Mouse (Mus musculus) brain, adult 2 months (tissue): ENCODE measurements at regions not wholly inside any gene's neighbourhood (a gene's known extent, or its start where the extent isn't known, plus 50 kb on each side); places are given as distances from the start of the nearest gene placed in this dataset.

Experiments used
- DNase-seq: peaks from one replicate; pipeline ENCODE4 v3.0.0; 2011; ENCODE audit warnings: low read depth, low spot score

GRCm38 (mm10) chr17:77200256-77200655 lies 999.8 kb upstream of the Crim1 start:
- no peak for DNase-seq

- peak; percentile 55 for DNase-seq
These were observed 999.4 kb upstream of the Crim1 start for GRCm38 (mm10) chr17:77200671-77201070.

DNA sequence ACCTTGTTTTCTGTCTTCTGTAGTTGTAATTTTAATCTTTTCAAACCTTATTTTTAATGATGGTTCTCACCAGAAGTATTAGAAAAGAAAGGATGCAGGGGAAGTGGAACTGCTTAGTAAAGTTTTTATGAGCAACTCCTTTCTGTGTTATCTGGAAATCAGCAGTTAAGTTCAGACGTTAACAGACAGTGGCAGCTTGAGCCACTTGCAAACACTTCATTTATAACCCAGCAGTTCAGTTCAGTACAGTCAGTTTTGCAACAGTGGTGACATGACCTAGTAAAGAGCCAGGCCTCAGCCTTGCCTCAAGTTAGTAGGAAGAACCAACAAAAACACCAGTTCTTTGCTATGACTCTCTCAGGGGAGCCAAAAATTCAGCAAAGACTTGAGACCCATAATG lies 989.1 kb upstream of the Crim1 start:
- DNase-seq: no peak

DNA sequence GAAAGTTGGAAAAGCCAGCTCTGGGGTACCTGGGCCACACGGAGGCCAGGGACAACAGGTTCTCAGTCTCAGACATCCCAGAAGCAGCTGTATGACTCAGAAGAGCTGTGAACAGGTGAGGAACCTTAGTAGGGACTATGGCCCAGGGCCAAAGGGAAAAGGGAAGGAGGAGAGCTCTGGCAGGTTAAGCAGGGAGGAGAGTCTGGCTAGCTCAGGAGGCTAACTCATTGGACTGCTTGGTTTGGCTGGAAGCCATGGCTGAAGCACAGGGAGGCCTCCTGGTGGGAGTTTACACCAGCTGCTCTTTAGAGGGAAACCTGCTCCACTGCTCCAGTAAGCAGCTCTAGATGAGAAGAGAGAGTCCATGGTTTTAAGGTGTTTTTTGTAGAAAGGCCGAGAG lies 955.0 kb upstream of the Crim1 start:
- DNase-seq: peak; percentile 11
